Mouse (Mus musculus) midbrain, embryonic 16.5 days (tissue): ENCODE data around the gene Gga3. TPM values are rescaled to one million over a fixed set of nuclear protein-coding genes. Genes with fewer than 3 reads are reported as not detected.
A peak's percentile ranks its signal among the peaks of the same experiment; 100 is the strongest.

Experiments
- ATAC-seq: fragments of 200-750 bp; cut with Nextera tagmentation; 2 replicates; pipeline ENCODE4 v1.8.0; 2017; ENCODE audit warnings: moderate TSS enrichment
- H3K27ac ChIP-seq: fragments of 300-500 bp; sonication (generic); 2 replicates; pipeline ENCODE4 v1.5.1; 2014; ENCODE audit warnings: mild to moderate bottlenecking, low read length, mixed read lengths
- H3K27me3 ChIP-seq: fragments of 300-500 bp; sonication (generic); 2 replicates; pipeline ENCODE4 v1.6.1; 2014; ENCODE audit warnings: low read depth, low read length, mixed read lengths; ENCODE audit not compliant: control insufficient read depth, insufficient read depth
- H3K36me3 ChIP-seq: fragments of 300-500 bp; sonication (generic); 2 replicates; pipeline ENCODE4 v1.6.1; 2014; ENCODE audit warnings: mild to moderate bottlenecking, low read length, moderate library complexity, mixed read lengths; ENCODE audit not compliant: control insufficient read depth, insufficient read depth
- H3K4me1 ChIP-seq: fragments of 300-500 bp; sonication (generic); 2 replicates; pipeline ENCODE4 v1.6.1; 2014; ENCODE audit warnings: mild to moderate bottlenecking, low read length, mixed read lengths; ENCODE audit not compliant: control insufficient read depth, insufficient read depth
- H3K4me2 ChIP-seq: fragments of 300-500 bp; sonication (generic); 2 replicates; pipeline ENCODE4 v1.6.1; 2014; ENCODE audit warnings: mild to moderate bottlenecking, low read length, mixed read lengths
- H3K4me3 ChIP-seq: fragments of 300-500 bp; sonication (generic); 2 replicates; pipeline ENCODE4 v1.5.1; 2014; ENCODE audit warnings: low read depth, mild to moderate bottlenecking, low read length, moderate library complexity, mixed read lengths
- H3K9ac ChIP-seq: fragments of 300-500 bp; sonication (generic); 2 replicates; pipeline ENCODE4 v1.6.1; 2014; ENCODE audit warnings: low read depth, low read length, mixed read lengths
- H3K9me3 ChIP-seq: fragments of 300-500 bp; sonication (generic); replicated peaks from 2 replicates; pipeline ENCODE4 v1.6.1; 2014; ENCODE audit warnings: mild to moderate bottlenecking, low read length, mixed read lengths; ENCODE audit not compliant: control insufficient read depth, poor library complexity, severe bottlenecking
- WGBS: fragments of 180-500 bp; shearing (Covaris S2); extraction: QIAGEN DNeasy Blood & Tissue Kit; methylation state at CpG from one replicate; pipeline ENCODE4 v1.1.7; 2014; 5-methylcytosine and 5-hydroxymethylcytosine counted together
- polyA plus RNA-seq: library from polyadenylated mRNA; unstranded; fragments of >200 nt; fragmentation: Nextera tagmentation; extraction: Ambion mirVana; gene quantifications from 2 replicates; pipeline ENCODE4 v1.2.1, GENCODE M21; 2015

Gene Gga3
- polyA plus RNA-seq, 1 experiment from 2014 or later, result 37.5 TPM

GRCm38 (mm10) chr11:115634109-115634508 is 30.3 kb upstream of the Gga3 start:
- no peak for ATAC-seq
- WGBS, result 72% methylated on average over 4 of the region's 4 CpGs

GRCm38 (mm10) chr11:115632862-115633261 is 29.0 kb upstream of the Gga3 start:
- Histone ChIP-seq H3K27ac (no peak overlapping the region), H3K4me3 (no peak overlapping the region), H3K9me3 (no peaks in the 10 kb centered on the region), H3K4me2 (no peak overlapping the region), H3K27me3 (no peaks in the 10 kb centered on the region), H3K4me1 (no peaks in the 10 kb centered on the region), H3K9ac (no peak overlapping the region), H3K36me3 (no peaks in the 10 kb centered on the region)
- 89% methylated on average over 10 of the region's 10 CpGs for WGBS
- no peak for ATAC-seq

More at GRCm38 (mm10) chr11:115634109-115634508, 30.3 kb upstream of the Gga3 start:
- H3K27me3 ChIP-seq, result no peaks in the 10 kb centered on the region
- H3K4me1 ChIP-seq, result no peaks in the 10 kb centered on the region
- no peak overlapping the region for H3K9ac ChIP-seq
- no peak overlapping the region for H3K4me2 ChIP-seq
- no peaks in the 10 kb centered on the region for H3K9me3 ChIP-seq
- no peak overlapping the region for H3K27ac ChIP-seq
- no peak overlapping the region for H3K4me3 ChIP-seq
- no peaks in the 10 kb centered on the region for H3K36me3 ChIP-seq

- Histone ChIP-seq H3K27ac (no peak overlapping the region), H3K4me3 (no peak overlapping the region), H3K9me3 (no peaks in the 10 kb centered on the region), H3K27me3 (no peaks in the 10 kb centered on the region), H3K36me3 (no peaks in the 10 kb centered on the region), H3K4me1 (peaks cover under 1% of the 10 kb centered on the region), H3K4me2 (no peak overlapping the region), H3K9ac (no peak overlapping the region)
- no peak for ATAC-seq
- 86% methylated on average over 7 of the region's 7 CpGs for WGBS
Measured at GRCm38 (mm10) chr11:115632247-115632646, 28.4 kb upstream of the Gga3 start.

GRCm38 (mm10) chr11:115631505-115631890 is 27.6 kb upstream of the Gga3 start:
- H3K27me3 ChIP-seq, result no peaks in the 10 kb centered on the region
- no peaks in the 10 kb centered on the region for H3K9me3 ChIP-seq
- H3K27ac ChIP-seq, result no peak overlapping the region
- WGBS, result 22% methylated on average over 3 of the region's 3 CpGs
- no peaks in the 10 kb centered on the region for H3K36me3 ChIP-seq
- no peak overlapping the region for H3K4me3 ChIP-seq
- H3K4me1 ChIP-seq, result peaks cover 7% of the 10 kb centered on the region
- ATAC-seq, result no peak
- no peak overlapping the region for H3K4me2 ChIP-seq
- H3K9ac ChIP-seq, result no peak overlapping the region

GRCm38 (mm10) chr11:115630532-115631504 is 27.0 kb upstream of the Gga3 start:
- whole genome bisulfite sequencing, result 51% methylated on average over 16 of the region's 16 CpGs
- peaks cover 7% of the 10 kb centered on the region for H3K4me1 ChIP-seq
- no peak overlapping the region for H3K9ac ChIP-seq
- no peaks in the 10 kb centered on the region for H3K27me3 ChIP-seq
- no peaks in the 10 kb centered on the region for H3K36me3 ChIP-seq
- ATAC-seq, result no peak
- no peak overlapping the region for H3K4me2 ChIP-seq
- no peak overlapping the region for H3K27ac ChIP-seq
- no peaks in the 10 kb centered on the region for H3K9me3 ChIP-seq
- H3K4me3 ChIP-seq, result no peak overlapping the region

GRCm38 (mm10) chr11:115629734-115630531 is 26.1 kb upstream of the Gga3 start:
- Histone ChIP-seq H3K4me2 (no peak overlapping the region), H3K27me3 (no peaks in the 10 kb centered on the region), H3K9ac (no peak overlapping the region), H3K4me1 (peaks cover 7% of the 10 kb centered on the region), H3K27ac (no peak overlapping the region), H3K9me3 (no peaks in the 10 kb centered on the region), H3K36me3 (no peaks in the 10 kb centered on the region), H3K4me3 (no peak overlapping the region)
- no peak for ATAC-seq
- WGBS, result 86% methylated on average over 13 of the region's 13 CpGs

- peak; percentile 38 for ATAC-seq
- H3K27ac ChIP-seq, result no peak overlapping the region
- H3K9ac ChIP-seq, result peak overlapping the region; percentile 50; the same call in 1 of the 2 replicates
- H3K9me3 ChIP-seq, result no peaks in the 10 kb centered on the region
- H3K27me3 ChIP-seq, result no peaks in the 10 kb centered on the region
- peak overlapping the region; percentile 57 for H3K4me3 ChIP-seq
- H3K4me2 ChIP-seq, result peak overlapping the region; percentile 56
- 0 out of 2 replicates have a peak, but pooled peaks cover 3% of the 10 kb centered on the region for H3K36me3 ChIP-seq
- 57% methylated on average over 13 of the region's 13 CpGs for WGBS
- H3K4me1 ChIP-seq, result peaks cover 7% of the 10 kb centered on the region
Measured at GRCm38 (mm10) chr11:115628465-115629101, 24.7 kb upstream of the Gga3 start.

- H3K9me3 ChIP-seq, result no peaks in the 10 kb centered on the region
- peaks cover 3% of the 10 kb centered on the region; the same call in 1 of the 2 replicates for H3K36me3 ChIP-seq
- under 1% methylated on average over 47 of the region's 47 CpGs for WGBS
- peak within 1 kb of the TSS; percentile 57 for H3K4me3 ChIP-seq
- H3K27me3 ChIP-seq, result no peaks in the 10 kb centered on the region
- peak within 1 kb of the TSS; percentile 67 for H3K9ac ChIP-seq
- H3K4me2 ChIP-seq, result peak within 1 kb of the TSS; percentile 75
- H3K27ac ChIP-seq, result peak within 1 kb of the TSS; percentile 23
- peak; percentile 100 for ATAC-seq
- H3K4me1 ChIP-seq, result peaks cover 7% of the 10 kb centered on the region
Measured at GRCm38 (mm10) chr11:115627705-115628464, 24.0 kb upstream of the Gga3 start, which contains the start of gene Slc25a19. Slc25a19 (minus strand) TSS chr11:115628295.
